14 mouse cellular contexts compared by ENCODE assay signal in the genomic region with DNA sequence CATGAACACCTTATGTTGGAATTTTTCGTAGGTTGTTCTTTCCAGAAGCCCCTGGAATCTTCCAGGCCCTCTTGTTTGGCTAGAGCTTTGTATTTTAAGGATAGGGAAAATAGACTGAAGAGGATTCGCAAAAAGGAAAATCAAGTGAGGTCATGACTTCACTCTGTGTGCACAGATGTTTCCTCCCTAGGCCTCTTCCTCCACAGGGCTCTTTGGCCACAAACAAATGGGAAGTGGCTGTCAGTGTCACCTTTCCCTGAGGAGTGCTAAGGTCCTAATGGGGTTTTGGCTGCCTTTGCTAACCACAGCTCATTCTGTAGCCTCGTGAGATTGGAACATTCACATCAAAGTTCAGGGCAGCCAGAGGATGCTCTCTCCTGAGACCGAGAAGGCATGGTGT.
DNase-seq lines count a peak whose midpoint lies in the region; ATAC-seq and TF ChIP-seq lines count a peak whose summit lies in the region.
"Had no signal": no experiment of that assay in that cellular context is flagged by ENCODE, and none has a peak within 500 bp of the region (broad histone marks: within the 10 kb centered on the region; RNA-seq: fewer than 3 reads in every experiment).

No protein-coding gene starts in this region.

- H3K27me3 ChIP-seq in heart, postnatal 0 days (ENCODE audit: control insufficient read depth, insufficient read depth, low read length), result no peaks in the 10 kb centered on the region
- H3K27me3 ChIP-seq in lung, embryonic 14.5 days (ENCODE audit: insufficient read depth, low read length), result no peaks in the 10 kb centered on the region
- H3K27me3 ChIP-seq in kidney, embryonic 14.5 days (ENCODE audit: control insufficient read depth, insufficient read depth, low read length), result no peaks in the 10 kb centered on the region
- H3K27me3 ChIP-seq: intestine, embryonic 15.5 days; limb, embryonic 13.5 days; lung, embryonic 15.5 days; midbrain, embryonic 12.5 days had no signal

- intact Hi-C loops in heart, postnatal 36 days (cut with DNase I), result no loop called here

- H3K27ac ChIP-seq in heart, postnatal 0 days (ENCODE audit: low read depth), result no peak overlapping the region
- H3K27ac ChIP-seq in lung, embryonic 14.5 days (ENCODE audit: low read depth), result peak overlapping the region; percentile 9
- 0 out of 2 replicates have a peak overlapping the region, but pooled peaks have one; percentile 19 for H3K27ac ChIP-seq in kidney, embryonic 14.5 days (ENCODE audit: low read depth, low read length)
- H3K27ac ChIP-seq: intestine, embryonic 15.5 days; limb, embryonic 13.5 days; lung, embryonic 15.5 days; midbrain, embryonic 12.5 days had no signal

- no peak overlapping the region for H3K9ac ChIP-seq in heart, postnatal 0 days (replicated peaks; ENCODE audit: low read depth, low read length)
- no peak overlapping the region for H3K9ac ChIP-seq in lung, embryonic 14.5 days
- H3K9ac ChIP-seq in kidney, embryonic 14.5 days (ENCODE audit: low read depth, low read length), result no peak overlapping the region
- H3K9ac ChIP-seq: intestine, embryonic 15.5 days; limb, embryonic 13.5 days; lung, embryonic 15.5 days; midbrain, embryonic 12.5 days had no signal

- TF ChIP-seq CTCF in heart, postnatal 0 days (IDR thresholded peaks at IDR 0.05; ENCODE audit: low read depth), result no peak
- TF ChIP-seq CTCF in lung, embryonic 14.5 days (IDR thresholded peaks at IDR 0.05; ENCODE audit: low read depth), result no peak

- H3K4me3 ChIP-seq in heart, postnatal 0 days (ENCODE audit: low read depth, low read length), result no peak overlapping the region
- H3K4me3 ChIP-seq in lung, embryonic 14.5 days (ENCODE audit: low read depth, low read length), result no peak overlapping the region
- H3K4me3 ChIP-seq in kidney, embryonic 14.5 days (ENCODE audit: low read length), result no peak overlapping the region
- H3K4me3 ChIP-seq: erythroblast, embryonic 14.5 days; intestine, embryonic 15.5 days; limb, embryonic 13.5 days; lung, embryonic 15.5 days; midbrain, embryonic 12.5 days had no signal

- DNase-seq in heart, postnatal 0 days (ENCODE audit: low spot score), result no peak
- DNase-seq in heart, postnatal 36 days, result no peak
- DNase-seq in lung, embryonic 14.5 days, result peak; percentile 47
- DNase-seq in lung, postnatal 36 days, result no peak
- DNase-seq in MN1 (ENCODE audit: low spot score), result no peak
- DNase-seq: adrenal gland, adult 8-10 months; cerebellum, postnatal 25 days had no signal

- peaks cover 18% of the 10 kb centered on the region; the same call in 1 of the 2 replicates for H3K4me1 ChIP-seq in heart, postnatal 0 days (ENCODE audit: control insufficient read depth, insufficient read depth)
- 0 out of 2 replicates have a peak, but pooled peaks cover 13% of the 10 kb centered on the region for H3K4me1 ChIP-seq in lung, embryonic 14.5 days (ENCODE audit: insufficient read depth)
- peaks cover 25% of the 10 kb centered on the region for H3K4me1 ChIP-seq in kidney, embryonic 14.5 days (ENCODE audit: control insufficient read depth, insufficient read depth, low read length)
- H3K4me1 ChIP-seq: midbrain, embryonic 12.5 days had no signal

- ATAC-seq in heart, postnatal 0 days (ENCODE audit: insufficient read depth, low read depth), result peak; percentile 21; the same call in 1 of the 2 replicates
- ATAC-seq in lung, embryonic 14.5 days (ENCODE audit: insufficient read depth), result no peak
- ATAC-seq in kidney, embryonic 14.5 days (ENCODE audit: low FRiP score, low TSS enrichment), result no peak
- ATAC-seq in frontal cortex, adult (ENCODE audit: low TSS enrichment), result no peak
- ATAC-seq: intestine, embryonic 15.5 days had no signal

- 59% methylated on average over 4 of the region's 4 CpGs for WGBS in heart, postnatal 0 days
- WGBS in lung, embryonic 14.5 days, result 44% methylated on average over 4 of the region's 4 CpGs
- WGBS in kidney, embryonic 14.5 days, result 50% methylated on average over 4 of the region's 4 CpGs

- no peaks in the 10 kb centered on the region for H3K36me3 ChIP-seq in heart, postnatal 0 days (replicated peaks; ENCODE audit: control insufficient read depth, insufficient read depth, low read length)
- no peaks in the 10 kb centered on the region for H3K36me3 ChIP-seq in lung, embryonic 14.5 days (ENCODE audit: insufficient read depth)
- no peaks in the 10 kb centered on the region for H3K36me3 ChIP-seq in kidney, embryonic 14.5 days (ENCODE audit: control insufficient read depth, insufficient read depth, low read length)
- H3K36me3 ChIP-seq: intestine, embryonic 15.5 days; limb, embryonic 13.5 days; lung, embryonic 15.5 days; midbrain, embryonic 12.5 days had no signal

- H3K4me2 ChIP-seq in heart, postnatal 0 days (ENCODE audit: low read depth, low read length), result no peak overlapping the region
- no peak overlapping the region for H3K4me2 ChIP-seq in lung, embryonic 14.5 days
- no peak overlapping the region for H3K4me2 ChIP-seq in kidney, embryonic 14.5 days (replicated peaks; ENCODE audit: low read depth, low read length)
- H3K4me2 ChIP-seq: intestine, embryonic 15.5 days; limb, embryonic 13.5 days; lung, embryonic 15.5 days; midbrain, embryonic 12.5 days had no signal

- TF ChIP-seq EP300 in heart, postnatal 0 days (IDR thresholded peaks at IDR 0.05; ENCODE audit: low read depth), result no peak

- H3K9me3 ChIP-seq in heart, postnatal 0 days (replicated peaks; ENCODE audit: control insufficient read depth, low read length), result no peaks in the 10 kb centered on the region
- no peaks in the 10 kb centered on the region for H3K9me3 ChIP-seq in lung, embryonic 14.5 days (ENCODE audit: low read depth, low read length)
- no peaks in the 10 kb centered on the region for H3K9me3 ChIP-seq in kidney, embryonic 14.5 days (ENCODE audit: control insufficient read depth, low read length)
- H3K9me3 ChIP-seq: intestine, embryonic 15.5 days; limb, embryonic 13.5 days; lung, embryonic 15.5 days; midbrain, embryonic 12.5 days had no signal
